In genomic region chr17:5491801-5492745, GRCm38 (mm10) we compare ENCODE assay signal across 8 mouse cellular contexts. TPM values are rescaled to one million over a fixed set of nuclear protein-coding genes. Genes with fewer than 3 reads are reported as not detected.
DNase-seq lines count a peak whose midpoint lies in the region; ATAC-seq and TF ChIP-seq lines count a peak whose summit lies in the region.

TSS of gene Zdhhc14 (plus strand) at chr17:5492557.

- no peak for TF ChIP-seq CTCF in lung, embryonic 14.5 days (IDR thresholded peaks at IDR 0.05; ENCODE audit: low read depth)

- ATAC-seq in lung, embryonic 14.5 days (ENCODE audit: insufficient read depth): peak; percentile 89
- peak; percentile 74 for ATAC-seq in neutrophil, adult 5-6 weeks (ENCODE audit: extremely low read depth, insufficient number of reproducible peaks, low FRiP score, poor library complexity, severe bottlenecking)

- peak within 1 kb of the TSS; percentile 100 for H3K4me2 ChIP-seq in lung, embryonic 14.5 days

- under 1% methylated on average over 70 of the region's 70 CpGs for WGBS in lung, embryonic 14.5 days

- H3K9me3 ChIP-seq in lung, embryonic 14.5 days (ENCODE audit: low read depth, low read length): no peaks in the 10 kb centered on the region

- peak within 1 kb of the TSS; percentile 52 for H3K9ac ChIP-seq in lung, embryonic 14.5 days

- peak within 1 kb of the TSS; percentile 69 for H3K4me3 ChIP-seq in lung, embryonic 14.5 days (ENCODE audit: low read depth, low read length)

- DNase-seq in Muller cell, postnatal 12 days (ENCODE audit: inconsistent ontology term): peak; percentile 96
- DNase-seq in cerebellum, adult 9-10 months: peak; percentile 94
- peak; percentile 72 for DNase-seq in forelimb bud, embryonic 11.5 days (ENCODE audit: low read depth, low spot score)
- DNase-seq in heart, postnatal 4 days: peak; percentile 91
- DNase-seq in layer of hippocampus, adult 8-10 months (ENCODE audit: low spot score in 2 of 2): peak; percentile 84 to 93
- DNase-seq in lung, embryonic 14.5 days: peak; percentile 92
- peak; percentile 83 for DNase-seq in testis, postnatal 14 days (ENCODE audit: low spot score)

- peaks cover 5% of the 10 kb centered on the region; the same call in 1 of the 2 replicates for H3K4me1 ChIP-seq in lung, embryonic 14.5 days (ENCODE audit: insufficient read depth)

- peaks cover 15% of the 10 kb centered on the region for H3K27me3 ChIP-seq in lung, embryonic 14.5 days (ENCODE audit: insufficient read depth, low read length)

- H3K27ac ChIP-seq in lung, embryonic 14.5 days (ENCODE audit: low read depth): peak within 1 kb of the TSS; percentile 86

- no peaks in the 10 kb centered on the region for H3K36me3 ChIP-seq in lung, embryonic 14.5 days (ENCODE audit: insufficient read depth)

RNA-seq across cellular contexts. Expression of gene Zdhhc14, which starts in this region (rescaled TPM):
- total RNA-seq in heart, postnatal 4 days (2021): 1 to 10 TPM; 3.5 to 3.7 TPM
- total RNA-seq in layer of hippocampus, adult 8-10 months (2022): 10 to 100 TPM; 34.6 to 44.3 (median 41.9) TPM
- 0.92 and 1.6 TPM in 2 replicates for polyA plus RNA-seq in lung, embryonic 14.5 days (2014; fragmentation: Nextera tagmentation; extraction: Ambion mirVana)
- 5.4 and 7.1 TPM in 2 replicates for total RNA-seq in neutrophil, adult 5-6 weeks (2017)

Comparison
In these comparisons a context has a peak if more than half of its experiments do, and no peak if none do; other contexts are left out.
1. Peak in every context shown above with its lines: DNase-seq, ATAC-seq, H3K4me3 ChIP-seq and H3K27ac ChIP-seq.